Mouse (Mus musculus): ENCODE results near the gene Cux1. TPM values are rescaled to one million over a fixed set of nuclear protein-coding genes. Genes with fewer than 3 reads are reported as not detected.

Cux1 gene
- polyA plus RNA-seq, 1 experiment from 2014 or later: 121 TPM

DNA sequence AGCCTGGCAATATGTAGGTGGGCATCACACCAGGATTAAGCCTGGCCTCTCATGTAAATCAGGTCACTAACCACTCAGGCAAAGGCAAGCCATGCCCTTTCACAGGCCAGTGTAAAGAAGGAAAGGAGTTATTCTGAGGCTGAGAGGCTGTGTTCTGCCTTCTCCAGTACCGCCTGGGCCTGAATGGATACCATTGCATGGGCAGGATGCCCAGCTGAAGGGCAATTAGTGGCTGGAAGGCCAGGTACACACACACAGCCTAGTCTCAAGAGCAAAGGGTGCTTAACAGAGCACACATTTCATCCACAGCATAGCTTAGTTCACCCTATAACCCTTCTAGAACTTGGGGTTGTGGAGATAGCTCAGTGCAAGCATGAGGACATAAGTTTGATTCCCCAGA, 36.4 kb downstream of the Cux1 start:
- H3K4me2 ChIP-seq: no peak overlapping the region
- H3K27me3 ChIP-seq (replicated peaks): no peaks in the 10 kb centered on the region
- WGBS: 88% methylated on average over 1 of the region's 1 CpGs
- H3K4me1 ChIP-seq: 0 out of 2 replicates have a peak, but pooled peaks cover 2% of the 10 kb centered on the region
- no peak overlapping the region for H3K27ac ChIP-seq
- H3K4me3 ChIP-seq: no peak overlapping the region
- H3K9me3 ChIP-seq: no peaks in the 10 kb centered on the region
- H3K9ac ChIP-seq: no peak overlapping the region
- no peak for ATAC-seq (replicated peaks)
- no peaks in the 10 kb centered on the region for H3K36me3 ChIP-seq (replicated peaks)

DNA sequence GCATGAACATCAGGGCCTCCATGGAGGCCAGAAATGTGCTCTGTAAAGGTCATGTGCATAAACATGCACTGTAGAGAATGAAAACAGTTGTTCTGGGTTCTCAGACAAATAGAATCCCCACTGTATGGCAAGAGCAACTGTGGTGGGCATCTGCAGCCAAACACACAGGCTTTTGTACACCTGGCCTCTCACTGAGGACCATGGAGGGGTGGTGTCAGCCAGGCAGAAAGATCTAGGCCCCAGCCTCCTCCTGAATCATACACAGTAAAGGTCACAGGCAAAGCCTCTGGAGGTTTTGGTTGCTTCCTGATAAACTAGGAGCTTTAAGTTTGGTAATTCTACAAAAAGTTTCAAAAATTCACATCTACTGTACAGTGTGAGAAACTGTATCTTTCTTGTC, 38.1 kb downstream of the Cux1 start:
- no peaks in the 10 kb centered on the region for H3K36me3 ChIP-seq (replicated peaks)
- H3K4me2 ChIP-seq: no peak overlapping the region
- ATAC-seq (replicated peaks): no peak
- no peak overlapping the region for H3K4me3 ChIP-seq
- no peak overlapping the region for H3K9ac ChIP-seq
- H3K27me3 ChIP-seq (replicated peaks): no peaks in the 10 kb centered on the region
- H3K9me3 ChIP-seq: no peaks in the 10 kb centered on the region
- no peak overlapping the region for H3K27ac ChIP-seq
- H3K4me1 ChIP-seq: 0 out of 2 replicates have a peak, but pooled peaks cover 2% of the 10 kb centered on the region

DNA sequence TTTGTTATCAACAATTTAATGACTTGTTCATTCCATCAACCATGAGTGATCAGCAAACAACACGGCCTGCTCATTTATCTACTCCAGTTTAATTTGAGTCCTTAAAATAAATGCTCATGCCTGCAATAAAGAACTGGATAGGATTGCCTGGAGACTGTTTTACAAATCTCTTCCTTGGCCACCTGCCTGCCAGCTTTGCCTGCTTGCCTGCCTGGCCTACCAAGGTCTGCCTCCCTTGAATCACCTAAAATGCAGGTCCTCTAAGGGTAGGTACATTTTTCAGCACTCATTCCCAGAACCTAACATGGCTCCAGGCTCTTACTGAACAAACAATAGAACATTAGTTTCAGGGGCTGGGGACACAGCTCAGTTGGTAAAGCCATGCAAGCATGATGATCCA, 39.4 kb downstream of the Cux1 start:
- Histone ChIP-seq H3K4me1 (peaks cover 3% of the 10 kb centered on the region; the same call in 1 of the 2 replicates), H3K27me3 (replicated peaks) (no peaks in the 10 kb centered on the region), H3K4me3 (no peak overlapping the region), H3K9me3 (no peaks in the 10 kb centered on the region), H3K9ac (no peak overlapping the region), H3K4me2 (no peak overlapping the region), H3K36me3 (replicated peaks) (no peaks in the 10 kb centered on the region), H3K27ac (no peak overlapping the region)
- whole genome bisulfite sequencing: 81% methylated on average over 1 of the region's 1 CpGs
- ATAC-seq (replicated peaks): no peak

DNA sequence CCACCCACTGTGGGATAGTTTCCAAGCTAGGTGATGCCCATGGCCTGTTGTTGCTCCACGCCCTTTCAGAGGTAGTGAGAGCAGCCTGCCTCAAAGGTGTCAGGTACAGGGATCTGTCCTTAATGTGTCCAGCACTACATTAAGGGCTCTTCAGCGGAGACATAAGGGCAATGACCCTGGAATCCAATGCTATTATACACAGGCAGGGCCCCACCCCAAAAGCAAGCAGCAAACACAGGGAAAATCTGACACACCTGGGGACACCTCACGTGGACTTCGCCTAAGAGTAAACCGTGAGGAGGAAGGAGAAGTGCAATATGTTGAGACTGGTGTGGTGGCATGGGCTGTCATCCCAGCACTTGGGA, 40.8 kb downstream of the Cux1 start:
- H3K27me3 ChIP-seq (replicated peaks): no peaks in the 10 kb centered on the region
- no peak overlapping the region for H3K27ac ChIP-seq
- no peaks in the 10 kb centered on the region for H3K36me3 ChIP-seq (replicated peaks)
- no peak overlapping the region for H3K4me2 ChIP-seq
- no peak overlapping the region for H3K9ac ChIP-seq
- no peak for ATAC-seq (replicated peaks)
- H3K4me3 ChIP-seq: no peak overlapping the region
- H3K9me3 ChIP-seq: no peaks in the 10 kb centered on the region
- H3K4me1 ChIP-seq: peaks cover 5% of the 10 kb centered on the region; the same call in 1 of the 2 replicates
- WGBS: 94% methylated on average over 5 of the region's 5 CpGs

DNA sequence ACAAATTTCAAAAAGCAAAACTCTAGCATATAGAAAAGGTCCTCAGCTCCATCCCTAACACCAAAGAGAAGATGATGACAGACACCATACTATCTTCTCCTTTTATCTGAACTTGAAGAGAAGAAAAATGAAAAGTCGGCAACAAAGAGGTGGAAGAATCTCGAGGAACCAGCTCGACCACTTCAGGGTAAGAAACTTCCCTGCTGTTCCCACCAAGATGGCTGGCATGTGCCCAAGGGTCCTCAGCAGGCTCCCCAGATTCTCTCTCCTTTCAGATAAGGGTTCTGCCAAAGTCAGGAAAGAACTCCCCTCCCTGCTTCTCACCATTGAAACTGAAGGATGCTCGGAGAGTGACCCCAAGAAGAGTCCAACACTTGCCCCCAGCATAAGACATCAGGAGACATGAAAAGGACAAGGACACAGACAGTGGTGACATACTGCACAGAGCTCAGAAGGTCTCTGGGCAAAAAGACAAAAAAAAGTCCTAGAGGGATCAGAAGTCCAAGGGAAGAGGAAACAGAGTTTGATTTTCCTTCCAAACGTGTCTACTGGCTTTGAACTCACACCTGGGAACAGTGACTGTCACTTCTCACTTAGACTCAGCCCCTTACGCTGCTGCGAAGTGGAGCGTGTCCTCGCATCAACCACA, 41.3 kb downstream of the Cux1 start:
- H3K27ac ChIP-seq: no peak overlapping the region
- no peak overlapping the region for H3K9ac ChIP-seq
- WGBS: 81% methylated on average over 9 of the region's 9 CpGs
- no peaks in the 10 kb centered on the region for H3K36me3 ChIP-seq (replicated peaks)
- H3K4me1 ChIP-seq: peaks cover 5% of the 10 kb centered on the region; the same call in 1 of the 2 replicates
- no peaks in the 10 kb centered on the region for H3K9me3 ChIP-seq
- ATAC-seq (replicated peaks): no peak
- H3K4me3 ChIP-seq: no peak overlapping the region
- no peak overlapping the region for H3K4me2 ChIP-seq
- no peaks in the 10 kb centered on the region for H3K27me3 ChIP-seq (replicated peaks)

DNA sequence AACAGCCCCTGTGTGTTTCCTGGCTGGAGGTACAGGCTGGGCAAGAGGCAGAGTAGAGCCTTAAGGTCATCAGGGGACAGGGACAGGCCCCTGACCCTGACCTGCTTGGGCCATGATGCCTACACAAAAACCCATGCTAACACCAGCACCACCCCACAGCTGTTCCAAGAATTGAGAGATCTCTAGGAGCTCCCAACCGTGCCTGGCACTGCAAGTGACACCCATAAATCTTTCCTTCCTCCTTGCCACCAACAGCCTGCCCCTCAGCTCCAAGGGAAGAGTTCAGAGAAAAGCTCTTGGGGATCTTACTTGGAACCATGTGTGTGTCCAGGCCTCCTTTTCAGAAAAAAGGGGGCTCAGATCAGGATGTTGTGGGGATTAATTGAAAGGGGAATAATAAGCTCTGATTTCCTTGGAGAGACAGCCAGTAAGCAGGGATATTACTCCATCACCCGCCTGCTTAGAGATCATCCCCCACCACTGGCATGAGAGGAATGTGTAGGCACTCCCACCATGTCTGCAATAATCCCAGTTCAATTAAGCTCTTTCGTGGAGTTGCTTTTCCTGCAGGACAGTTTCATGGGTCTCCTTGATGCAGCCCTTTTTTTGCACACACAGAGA, 44.3 kb downstream of the Cux1 start:
- Histone ChIP-seq H3K4me3 (no peak overlapping the region), H3K4me2 (no peak overlapping the region), H3K4me1 (peaks cover 3% of the 10 kb centered on the region; the same call in 1 of the 2 replicates), H3K9ac (no peak overlapping the region), H3K9me3 (no peaks in the 10 kb centered on the region), H3K36me3 (replicated peaks) (no peaks in the 10 kb centered on the region), H3K27me3 (replicated peaks) (no peaks in the 10 kb centered on the region), H3K27ac (no peak overlapping the region)
- no peak for ATAC-seq (replicated peaks)
- WGBS: 27% methylated on average over 3 of the region's 3 CpGs

DNA sequence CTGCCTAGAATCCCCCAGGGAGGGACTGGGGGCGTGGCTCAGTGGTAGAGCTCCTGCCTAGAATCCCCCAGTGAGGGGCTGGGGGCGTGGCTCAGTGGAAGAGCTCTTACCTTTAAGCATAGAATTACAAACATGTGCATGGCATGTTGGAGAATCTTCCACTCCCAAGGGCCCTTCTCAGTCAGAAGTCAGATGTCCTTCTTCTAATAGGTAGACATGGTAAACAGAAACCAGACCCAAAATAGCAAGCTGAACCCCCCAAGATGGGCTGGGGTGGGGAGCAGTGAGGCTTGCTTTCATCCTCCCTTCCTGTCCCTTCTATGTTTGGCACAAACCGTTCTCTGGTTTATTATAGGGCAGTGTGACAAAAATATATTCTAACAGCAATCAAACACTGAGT, 45.6 kb downstream of the Cux1 start:
- no peak for ATAC-seq (replicated peaks)
- Histone ChIP-seq H3K9me3 (no peaks in the 10 kb centered on the region), H3K4me3 (no peak overlapping the region), H3K4me2 (no peak overlapping the region), H3K27ac (no peak overlapping the region), H3K4me1 (peaks cover 3% of the 10 kb centered on the region; the same call in 1 of the 2 replicates), H3K36me3 (replicated peaks) (no peaks in the 10 kb centered on the region), H3K9ac (no peak overlapping the region), H3K27me3 (replicated peaks) (no peaks in the 10 kb centered on the region)
- WGBS: 92% methylated on average over 3 of the region's 3 CpGs

DNA sequence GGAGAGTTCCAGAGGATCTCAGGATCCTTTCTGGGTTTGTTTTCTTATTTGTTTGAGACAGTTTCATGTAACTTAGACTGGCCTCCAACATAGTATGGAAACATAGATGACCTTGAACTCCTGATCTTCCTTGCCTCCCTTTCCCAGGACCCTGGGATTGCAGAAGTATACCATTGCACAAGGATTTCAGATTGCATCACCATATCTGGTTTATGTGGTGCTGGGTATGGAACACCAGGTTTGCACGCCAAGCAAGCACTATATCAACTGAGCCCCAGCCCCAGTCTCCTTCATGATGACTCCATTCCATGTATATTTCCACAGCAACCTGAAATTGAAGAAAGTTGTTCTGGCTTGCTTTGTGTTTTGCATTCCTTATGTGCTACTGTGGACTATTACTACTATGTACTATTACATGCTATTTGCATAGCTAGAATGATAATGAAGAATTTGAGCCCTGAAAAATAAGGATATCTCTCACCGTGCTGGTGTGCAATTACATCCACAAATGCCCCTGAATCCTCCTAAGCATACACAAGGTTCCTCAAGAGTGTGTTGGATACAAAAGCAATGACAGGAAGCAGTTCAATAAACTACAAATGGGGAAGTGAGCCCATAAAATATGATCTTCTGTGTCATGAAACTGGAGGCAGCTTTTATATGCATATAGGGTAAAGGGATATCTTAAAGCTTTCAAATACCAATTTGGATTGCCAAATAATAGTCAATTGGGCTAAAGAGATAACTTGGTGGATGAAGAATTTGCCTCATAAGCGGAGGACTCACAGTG, 48.4 kb downstream of the Cux1 start:
- no peaks in the 10 kb centered on the region for H3K36me3 ChIP-seq (replicated peaks)
- no peak overlapping the region for H3K27ac ChIP-seq
- H3K4me1 ChIP-seq: peaks cover 7% of the 10 kb centered on the region; the same call in 1 of the 2 replicates
- H3K9ac ChIP-seq: no peak overlapping the region
- no peaks in the 10 kb centered on the region for H3K27me3 ChIP-seq (replicated peaks)
- no peak overlapping the region for H3K4me3 ChIP-seq
- no peaks in the 10 kb centered on the region for H3K9me3 ChIP-seq
- H3K4me2 ChIP-seq: no peak overlapping the region
- 93% methylated on average over 3 of the region's 3 CpGs for WGBS
- ATAC-seq (replicated peaks): no peak

DNA sequence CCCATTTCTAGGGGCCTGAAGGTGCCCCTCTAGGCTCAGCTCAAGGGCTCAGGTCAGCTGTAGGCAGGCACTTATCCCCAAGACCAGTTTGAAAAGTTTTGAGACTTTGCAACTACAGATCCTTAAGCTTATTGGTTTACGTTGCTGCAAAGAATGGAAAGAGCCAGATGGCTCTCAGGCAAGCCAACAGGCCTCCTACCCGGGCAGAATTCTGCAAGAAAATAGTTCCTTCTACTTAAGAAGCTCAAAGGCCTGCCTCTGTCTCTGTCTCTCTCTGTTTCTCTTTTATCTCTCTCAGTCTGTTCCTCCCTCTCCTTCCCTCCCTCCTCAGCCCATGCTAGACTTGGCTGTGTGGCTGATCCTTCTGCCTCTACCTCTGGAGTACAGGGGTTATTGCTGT, 49.8 kb downstream of the Cux1 start:
- WGBS: 52% methylated on average over 2 of the region's 2 CpGs
- H3K4me3 ChIP-seq: no peak overlapping the region

DNA sequence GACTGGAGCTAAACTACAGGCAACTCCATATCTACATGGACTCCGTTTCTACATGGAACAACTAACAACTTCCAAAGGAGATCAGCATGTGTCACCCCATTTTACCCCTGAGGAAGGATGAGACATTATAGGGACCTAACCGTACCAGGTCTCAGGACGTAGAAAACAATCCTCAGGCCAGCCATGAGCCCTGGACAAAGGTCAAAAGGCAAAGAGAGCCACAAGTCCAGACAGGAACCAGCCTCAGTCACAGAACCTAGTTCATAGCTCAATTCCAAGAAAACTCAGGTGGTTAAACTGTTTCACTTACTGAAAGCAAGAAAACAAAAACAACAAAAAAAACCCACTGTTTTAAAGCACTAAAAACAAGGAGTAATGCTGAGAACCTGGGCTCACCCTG, 50.7 kb downstream of the Cux1 start:
- H3K9ac ChIP-seq: no peak overlapping the region
- no peak for ATAC-seq (replicated peaks)
- peaks cover 5% of the 10 kb centered on the region; the same call in 1 of the 2 replicates for H3K4me1 ChIP-seq
- H3K9me3 ChIP-seq: no peaks in the 10 kb centered on the region
- H3K4me3 ChIP-seq: no peak overlapping the region
- WGBS: 92% methylated on average over 3 of the region's 3 CpGs
- H3K36me3 ChIP-seq (replicated peaks): no peaks in the 10 kb centered on the region
- no peak overlapping the region for H3K4me2 ChIP-seq
- H3K27ac ChIP-seq: no peak overlapping the region
- H3K27me3 ChIP-seq (replicated peaks): no peaks in the 10 kb centered on the region

More for the DNA sequence above, 49.8 kb downstream of the Cux1 start:
- Histone ChIP-seq H3K36me3 (replicated peaks) (no peaks in the 10 kb centered on the region), H3K9me3 (no peaks in the 10 kb centered on the region), H3K27ac (no peak overlapping the region), H3K4me1 (peaks cover 5% of the 10 kb centered on the region; the same call in 1 of the 2 replicates), H3K4me2 (no peak overlapping the region), H3K27me3 (replicated peaks) (no peaks in the 10 kb centered on the region), H3K9ac (no peak overlapping the region)
- no peak for ATAC-seq (replicated peaks)

DNA sequence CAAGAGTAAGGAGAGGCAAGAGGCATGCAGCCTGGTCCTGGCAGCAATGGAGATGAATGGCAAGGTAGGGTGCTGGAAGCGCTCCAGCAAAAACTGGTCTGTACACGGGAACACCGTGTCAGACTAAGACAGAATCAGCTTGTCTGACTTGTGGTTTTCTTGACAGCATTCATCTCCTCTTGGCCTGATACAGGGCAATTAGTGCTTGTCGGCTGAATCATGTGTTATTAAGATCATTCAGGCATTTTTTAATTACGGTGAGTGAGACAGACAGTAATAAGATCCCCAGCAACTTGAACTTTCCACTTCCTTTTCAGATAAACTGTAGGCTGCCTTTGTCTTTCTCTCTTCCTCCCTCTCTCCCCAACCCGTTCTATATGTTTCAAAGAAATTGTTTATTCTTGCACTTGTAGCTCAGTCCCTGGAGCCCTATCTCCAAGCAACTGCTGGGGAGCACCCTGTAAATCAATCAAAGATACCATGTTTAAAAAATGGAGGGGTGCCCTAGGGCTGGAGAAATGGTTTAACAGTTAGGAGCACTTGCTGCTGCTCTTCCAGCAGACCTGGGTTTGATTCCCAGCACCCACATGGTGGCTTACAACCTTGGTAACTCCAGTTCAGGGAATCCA, 53.1 kb downstream of the Cux1 start:
- H3K4me3 ChIP-seq: no peak overlapping the region
- no peaks in the 10 kb centered on the region for H3K36me3 ChIP-seq (replicated peaks)
- no peaks in the 10 kb centered on the region for H3K9me3 ChIP-seq
- H3K27ac ChIP-seq: no peak overlapping the region
- no peak for ATAC-seq (replicated peaks)
- no peaks in the 10 kb centered on the region for H3K27me3 ChIP-seq (replicated peaks)
- H3K4me2 ChIP-seq: no peak overlapping the region
- peaks cover 9% of the 10 kb centered on the region; the same call in 1 of the 2 replicates for H3K4me1 ChIP-seq
- WGBS: 68% methylated on average over 6 of the region's 6 CpGs
- no peak overlapping the region for H3K9ac ChIP-seq

DNA sequence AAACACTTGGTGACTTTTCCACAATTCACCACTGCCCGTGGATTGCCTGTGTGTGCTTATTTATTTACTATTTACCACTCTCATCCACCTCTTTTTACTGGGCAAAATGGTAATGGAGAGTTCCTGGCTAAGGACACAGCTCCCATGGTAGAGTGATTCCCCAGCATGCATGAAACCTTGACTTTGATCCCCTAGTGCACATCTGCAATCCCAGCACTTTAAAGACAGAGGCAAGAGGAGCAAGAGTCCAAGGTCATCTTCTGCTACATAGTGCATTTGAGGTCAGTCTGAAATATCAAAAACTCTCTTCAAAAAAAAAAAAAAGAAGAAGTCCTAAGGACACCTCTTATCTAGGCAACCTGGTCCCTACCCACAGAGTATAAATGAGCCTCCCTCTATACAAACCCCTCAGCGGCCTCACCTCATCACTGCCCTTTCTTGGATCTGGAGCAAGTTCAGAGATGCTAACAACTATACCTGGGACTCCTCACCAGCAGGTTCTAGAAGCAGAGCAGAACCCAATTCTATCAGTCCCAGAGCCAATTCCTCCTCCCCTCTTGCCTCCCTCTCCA, 55.1 kb downstream of the Cux1 start:
- no peak for ATAC-seq (replicated peaks)
- WGBS: 97% methylated on average over 2 of the region's 2 CpGs
- Histone ChIP-seq H3K4me2 (no peak overlapping the region), H3K9ac (no peak overlapping the region), H3K9me3 (no peaks in the 10 kb centered on the region), H3K36me3 (replicated peaks) (no peaks in the 10 kb centered on the region), H3K4me1 (peaks cover 9% of the 10 kb centered on the region; the same call in 1 of the 2 replicates), H3K4me3 (no peak overlapping the region), H3K27me3 (replicated peaks) (no peaks in the 10 kb centered on the region), H3K27ac (no peak overlapping the region)

Measured in midbrain, embryonic 15.5 days (tissue).